Mouse (Mus musculus) heart, adult 2 months (tissue): Measurements from ENCODE around the gene Krtap13-1.

Source experiments
- CTCF ChIP-seq: fragments of 200-600 bp; IDR thresholded peaks from 2 replicates; pipeline ENCODE4 v1.8.1; 2022; ENCODE audit warnings: antibody characterized with exemption, mild to moderate bottlenecking, moderate library complexity
- POLR2A ChIP-seq: fragments of 200-500 bp; IDR thresholded peaks from 2 replicates; pipeline ENCODE4 v1.6.1; 2011; ENCODE audit warnings: mild to moderate bottlenecking, low read depth, low read length, control low read depth; ENCODE audit not compliant: insufficient read depth

DNA sequence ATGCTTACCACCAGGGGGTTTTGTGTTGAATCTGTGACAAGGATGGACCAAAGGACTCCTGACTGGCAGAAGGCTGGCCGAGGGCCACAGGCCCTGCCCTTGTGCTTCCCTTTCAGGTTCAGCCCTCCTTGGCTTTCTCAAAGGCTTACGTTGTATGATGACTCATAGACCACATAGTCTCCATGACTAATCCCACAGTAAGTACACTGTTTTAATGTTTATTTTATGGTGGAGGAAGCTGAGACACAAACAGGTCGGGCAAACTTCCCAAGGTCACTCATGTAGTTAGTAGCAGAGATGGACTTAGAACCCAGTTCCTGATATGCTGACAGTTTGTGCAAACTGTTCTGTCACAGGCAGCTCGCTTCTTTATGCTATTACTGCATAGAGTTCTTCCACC is 17.9 kb upstream of the Krtap13-1 start:
- no peak for TF ChIP-seq CTCF
- TF ChIP-seq POLR2A: no peak
